Mouse (Mus musculus): ENCODE results near the gene Kif6.

The Kif6 gene

DNA sequence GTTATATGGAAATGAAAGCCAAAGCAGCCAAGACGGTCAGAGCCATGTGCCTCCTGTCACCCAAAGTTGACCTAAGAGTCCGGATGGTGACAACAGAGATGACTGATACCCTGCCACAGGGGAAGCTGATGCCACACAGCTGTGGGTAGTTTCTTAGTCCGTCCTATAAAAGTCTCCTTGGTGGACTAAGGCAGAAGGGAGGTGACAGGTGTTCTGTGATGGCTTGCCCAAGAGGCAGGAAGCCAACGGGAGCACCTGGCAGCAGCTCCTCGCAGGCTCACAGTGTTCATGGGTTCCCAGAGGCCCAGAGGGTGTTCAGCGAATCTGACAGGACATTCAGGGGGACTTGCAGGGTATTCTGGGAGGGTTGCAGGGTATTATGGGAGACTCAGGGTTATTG is 279.5 kb downstream of the Kif6 start:
- no peak for DNase-seq (ENCODE audit: low spot score)

DNA sequence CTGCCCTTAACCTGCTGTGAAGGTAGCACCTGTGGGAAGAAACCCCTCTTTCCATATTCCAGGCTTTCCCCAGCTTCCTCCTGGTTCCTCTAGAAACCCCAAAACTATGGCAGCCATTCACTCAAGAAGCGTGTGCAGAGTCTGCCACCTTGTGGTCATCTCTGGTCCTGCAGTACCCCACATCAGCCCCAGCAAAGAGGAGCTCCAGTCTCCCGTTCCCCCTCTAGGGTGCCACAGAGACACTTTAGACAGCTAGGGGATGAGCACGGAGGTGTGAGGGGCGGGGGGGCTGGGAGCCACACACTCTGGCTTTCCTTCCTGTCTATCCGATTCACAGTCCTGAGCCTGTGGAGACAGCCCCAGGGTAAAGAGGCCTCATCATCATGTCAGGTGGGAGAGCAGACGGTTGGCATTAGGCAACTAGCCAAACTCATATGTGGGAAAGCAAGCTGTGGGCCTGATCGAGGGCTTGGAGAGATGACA is 284.0 kb downstream of the Kif6 start:
- peak; percentile 81 for DNase-seq (ENCODE audit: low spot score)

DNA sequence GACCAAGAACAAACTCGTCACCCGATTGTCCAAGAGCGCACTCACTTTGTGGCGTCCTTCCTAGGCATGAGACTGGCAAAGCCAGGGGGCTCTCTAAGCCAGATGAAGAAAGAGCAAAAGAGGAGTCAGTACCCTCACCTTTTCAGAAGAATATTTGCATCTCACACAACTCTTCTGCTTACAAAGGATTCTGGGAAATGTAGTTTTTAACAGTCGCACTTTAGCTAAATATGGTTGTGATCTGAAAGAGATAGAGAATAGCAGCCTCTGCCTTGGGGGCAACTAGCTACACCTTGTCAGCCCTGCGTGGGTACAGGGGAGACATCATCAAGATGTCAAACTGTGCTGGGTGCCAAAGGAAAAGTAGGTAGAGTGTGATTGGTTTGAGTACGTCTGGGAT is 287.7 kb downstream of the Kif6 start:
- no peak for DNase-seq (ENCODE audit: low spot score)

DNA sequence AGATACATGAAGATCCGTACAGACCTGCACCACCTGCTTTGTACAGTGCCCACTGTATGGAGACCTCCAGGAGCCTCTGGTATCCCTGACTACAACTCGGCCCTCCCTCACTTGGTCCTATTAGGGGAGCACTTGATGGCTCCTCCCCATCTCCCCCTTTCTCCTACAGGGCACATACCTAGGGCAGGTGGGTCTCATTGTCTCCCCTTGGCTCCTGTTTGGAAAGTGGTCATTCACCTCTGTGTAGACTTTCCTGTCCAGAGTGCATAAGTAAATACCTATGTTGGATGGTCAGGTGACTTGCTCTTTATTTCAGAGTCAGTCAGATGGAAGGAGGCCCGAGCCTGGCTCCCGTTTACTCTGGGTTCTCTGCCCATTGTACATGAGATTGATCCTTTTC is 308.5 kb downstream of the Kif6 start:
- DNase-seq (ENCODE audit: low spot score): no peak

DNA sequence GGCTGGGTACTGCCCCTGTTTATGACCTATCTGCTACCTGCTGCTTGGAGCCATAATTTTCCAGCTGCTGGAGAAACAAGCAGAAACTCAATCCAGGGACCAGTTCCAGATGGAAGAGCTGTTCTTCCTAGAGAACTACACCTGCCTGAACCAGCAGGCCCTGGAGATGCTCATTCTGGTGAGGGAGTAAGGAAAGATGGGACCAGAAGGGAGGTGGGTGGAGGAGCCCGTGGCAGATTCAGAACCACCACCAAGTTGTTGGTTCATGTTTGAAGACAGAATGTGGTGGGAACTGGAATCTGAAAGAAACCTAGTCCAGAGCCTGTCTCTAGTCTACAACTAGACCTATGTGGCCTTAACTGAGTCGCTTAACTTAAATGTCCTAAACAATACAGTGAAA is 312.7 kb downstream of the Kif6 start:
- no peak for DNase-seq (ENCODE audit: low spot score)

- DNase-seq (ENCODE audit: low spot score): no peak
These were observed 318.9 kb downstream of the Kif6 start for GRCm38 (mm10) chr17:49933806-49934205.

GRCm38 (mm10) chr17:49934586-49934985 is 319.6 kb downstream of the Kif6 start:
- DNase-seq (ENCODE audit: low spot score): no peak

GRCm38 (mm10) chr17:49935602-49936205 is 320.8 kb downstream of the Kif6 start:
- peak; percentile 80 for DNase-seq (ENCODE audit: low spot score)

DNA sequence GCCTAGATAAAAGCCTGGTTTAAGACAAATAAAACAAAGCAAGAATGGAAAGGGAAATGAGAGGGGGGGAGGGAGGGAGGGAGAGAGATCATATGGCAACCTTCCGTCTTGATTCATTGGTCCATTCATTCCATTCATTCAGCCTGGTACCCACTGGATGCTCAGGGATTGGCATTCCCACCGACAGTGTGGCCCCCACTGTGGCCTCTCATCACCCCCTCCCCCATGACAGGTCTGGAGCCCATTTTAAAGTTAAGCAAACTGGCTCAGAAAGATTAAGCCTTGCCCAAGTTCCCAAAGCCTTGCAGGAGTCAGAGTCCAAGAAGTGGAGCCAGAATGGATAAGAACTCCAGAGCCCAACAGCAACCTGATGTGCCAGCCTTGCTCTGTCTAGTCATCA is 321.3 kb downstream of the Kif6 start:
- no peak for DNase-seq (ENCODE audit: low spot score)

GRCm38 (mm10) chr17:49939146-49939545 is 324.2 kb downstream of the Kif6 start:
- no peak for DNase-seq (ENCODE audit: low spot score)

GRCm38 (mm10) chr17:49942674-49943073 is 327.7 kb downstream of the Kif6 start:
- DNase-seq (ENCODE audit: low spot score): no peak

- DNase-seq (ENCODE audit: low spot score): peak; percentile 89
These were observed 336.5 kb downstream of the Kif6 start for GRCm38 (mm10) chr17:49951491-49951855.

GRCm38 (mm10) chr17:49951856-49952607 is 337.1 kb downstream of the Kif6 start:
- peak; percentile 18 for DNase-seq (ENCODE audit: low spot score)

DNA sequence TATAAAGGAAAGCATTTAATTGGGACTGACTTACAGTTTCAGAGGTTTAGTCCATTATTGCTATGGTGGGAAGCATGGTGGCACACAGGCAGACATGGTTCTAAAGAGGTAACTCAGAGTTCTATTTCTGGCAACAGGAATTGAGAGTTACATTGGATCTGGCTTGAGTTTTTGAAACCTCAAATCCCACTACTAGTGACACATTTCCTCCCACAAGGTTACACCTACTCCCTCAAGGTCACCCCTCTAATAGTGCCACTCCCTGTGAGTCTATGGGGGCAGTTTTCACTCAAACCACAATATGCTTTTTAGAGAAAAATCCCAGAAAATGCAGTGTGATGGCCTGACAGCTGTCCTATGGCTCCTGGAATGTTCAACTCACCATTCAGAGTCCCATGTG is 344.1 kb downstream of the Kif6 start:
- DNase-seq (ENCODE audit: low spot score): no peak
